Mouse (Mus musculus): ENCODE data around the gene Zfp62. TPM values are rescaled to one million over a fixed set of nuclear protein-coding genes. Genes with fewer than 3 reads are reported as not detected.

The Zfp62 gene
- polyA plus RNA-seq, 1 experiment from 2014 or later: 49.6 TPM

GRCm38 (mm10) chr11:49243727-49244594 is 40.9 kb downstream of the Zfp62 start, which contains the start of gene Mgat1:
Gene Mgat1 (plus strand): TSS chr11:49244191.
- no peaks in the 10 kb centered on the region for H3K36me3 ChIP-seq (ENCODE audit: control insufficient read depth, insufficient read depth, low read length)

GRCm38 (mm10) chr11:49244595-49244930 is 41.5 kb downstream of the Zfp62 start:
- Histone ChIP-seq H3K27ac (ENCODE audit: low read depth, low read length) (peak overlapping the region; percentile 92; the same call in 1 of the 2 replicates), H3K27me3 (ENCODE audit: control insufficient read depth, insufficient read depth, low read length) (no peaks in the 10 kb centered on the region), H3K4me2 (ENCODE audit: low read depth, low read length) (peak overlapping the region; percentile 79), H3K9me3 (ENCODE audit: control insufficient read depth, low read length) (no peaks in the 10 kb centered on the region), H3K4me1 (ENCODE audit: control insufficient read depth, insufficient read depth, low read length) (peaks cover 3% of the 10 kb centered on the region; the same call in 1 of the 2 replicates), H3K9ac (replicated peaks; ENCODE audit: low read depth, low read length) (peak overlapping the region; percentile 68), H3K4me3 (ENCODE audit: low read depth, low read length) (peak overlapping the region; percentile 62), H3K36me3 (ENCODE audit: control insufficient read depth, insufficient read depth, low read length) (no peaks in the 10 kb centered on the region)
- ATAC-seq (ENCODE audit: low read depth): no peak; the same call in 1 of the 2 replicates
- WGBS: 3% methylated on average over 4 of the region's 4 CpGs

More at GRCm38 (mm10) chr11:49243727-49244594, 40.9 kb downstream of the Zfp62 start, which contains the start of gene Mgat1:
- peak within 1 kb of the TSS; percentile 79 for H3K4me2 ChIP-seq (ENCODE audit: low read depth, low read length)
- H3K4me1 ChIP-seq (ENCODE audit: control insufficient read depth, insufficient read depth, low read length): peaks cover 3% of the 10 kb centered on the region; the same call in 1 of the 2 replicates
- peak; percentile 97 for ATAC-seq (ENCODE audit: low read depth)
- H3K27ac ChIP-seq (ENCODE audit: low read depth, low read length): peak within 1 kb of the TSS; percentile 92
- H3K9ac ChIP-seq (replicated peaks; ENCODE audit: low read depth, low read length): peak within 1 kb of the TSS; percentile 68
- WGBS: under 1% methylated on average over 56 of the region's 60 CpGs
- peak within 1 kb of the TSS; percentile 62 for H3K4me3 ChIP-seq (ENCODE audit: low read depth, low read length)
- H3K27me3 ChIP-seq (ENCODE audit: control insufficient read depth, insufficient read depth, low read length): no peaks in the 10 kb centered on the region
- no peaks in the 10 kb centered on the region for H3K9me3 ChIP-seq (ENCODE audit: control insufficient read depth, low read length)

- Histone ChIP-seq H3K27ac (ENCODE audit: low read depth, low read length) (no peak overlapping the region), H3K4me3 (ENCODE audit: low read depth, low read length) (no peak overlapping the region), H3K27me3 (ENCODE audit: control insufficient read depth, insufficient read depth, low read length) (no peaks in the 10 kb centered on the region), H3K36me3 (ENCODE audit: control insufficient read depth, insufficient read depth, low read length) (no peaks in the 10 kb centered on the region), H3K4me2 (ENCODE audit: low read depth, low read length) (peak overlapping the region; percentile 3; the same call in 1 of the 2 replicates), H3K9ac (replicated peaks; ENCODE audit: low read depth, low read length) (no peak overlapping the region), H3K9me3 (ENCODE audit: control insufficient read depth, low read length) (no peaks in the 10 kb centered on the region), H3K4me1 (ENCODE audit: control insufficient read depth, insufficient read depth, low read length) (peaks cover 5% of the 10 kb centered on the region; the same call in 1 of the 2 replicates)
- no peak for ATAC-seq (ENCODE audit: low read depth)
- 23% methylated on average over 7 of the region's 7 CpGs for WGBS
Observed at GRCm38 (mm10) chr11:49245176-49245575, 42.1 kb downstream of the Zfp62 start.

- Histone ChIP-seq H3K9ac (replicated peaks; ENCODE audit: low read depth, low read length) (no peak overlapping the region), H3K4me2 (ENCODE audit: low read depth, low read length) (peak overlapping the region; percentile 3; the same call in 1 of the 2 replicates), H3K4me1 (ENCODE audit: control insufficient read depth, insufficient read depth, low read length) (peaks cover 10% of the 10 kb centered on the region; the same call in 1 of the 2 replicates), H3K27ac (ENCODE audit: low read depth, low read length) (no peak overlapping the region), H3K9me3 (ENCODE audit: control insufficient read depth, low read length) (no peaks in the 10 kb centered on the region), H3K27me3 (ENCODE audit: control insufficient read depth, insufficient read depth, low read length) (no peaks in the 10 kb centered on the region), H3K36me3 (ENCODE audit: control insufficient read depth, insufficient read depth, low read length) (no peaks in the 10 kb centered on the region), H3K4me3 (ENCODE audit: low read depth, low read length) (no peak overlapping the region)
- WGBS: 45% methylated on average over 12 of the region's 12 CpGs
- no peak for ATAC-seq (ENCODE audit: low read depth)
Observed at GRCm38 (mm10) chr11:49245634-49246415, 42.7 kb downstream of the Zfp62 start.

GRCm38 (mm10) chr11:49246523-49246922 is 43.4 kb downstream of the Zfp62 start:
- H3K9me3 ChIP-seq (ENCODE audit: control insufficient read depth, low read length): no peaks in the 10 kb centered on the region
- H3K9ac ChIP-seq (replicated peaks; ENCODE audit: low read depth, low read length): no peak overlapping the region
- H3K4me2 ChIP-seq (ENCODE audit: low read depth, low read length): no peak overlapping the region
- peaks cover 16% of the 10 kb centered on the region; the same call in 1 of the 2 replicates for H3K4me1 ChIP-seq (ENCODE audit: control insufficient read depth, insufficient read depth, low read length)
- H3K36me3 ChIP-seq (ENCODE audit: control insufficient read depth, insufficient read depth, low read length): no peaks in the 10 kb centered on the region
- no peak overlapping the region for H3K4me3 ChIP-seq (ENCODE audit: low read depth, low read length)
- WGBS: 89% methylated on average over 4 of the region's 4 CpGs
- no peak for ATAC-seq (ENCODE audit: low read depth)
- no peak overlapping the region for H3K27ac ChIP-seq (ENCODE audit: low read depth, low read length)
- no peaks in the 10 kb centered on the region for H3K27me3 ChIP-seq (ENCODE audit: control insufficient read depth, insufficient read depth, low read length)

- 47% methylated on average over 2 of the region's 2 CpGs for WGBS
- Histone ChIP-seq H3K4me1 (ENCODE audit: control insufficient read depth, insufficient read depth, low read length) (peaks cover 16% of the 10 kb centered on the region; the same call in 1 of the 2 replicates), H3K4me2 (ENCODE audit: low read depth, low read length) (no peak overlapping the region), H3K27me3 (ENCODE audit: control insufficient read depth, insufficient read depth, low read length) (no peaks in the 10 kb centered on the region), H3K9me3 (ENCODE audit: control insufficient read depth, low read length) (no peaks in the 10 kb centered on the region), H3K9ac (replicated peaks; ENCODE audit: low read depth, low read length) (no peak overlapping the region), H3K36me3 (ENCODE audit: control insufficient read depth, insufficient read depth, low read length) (no peaks in the 10 kb centered on the region), H3K27ac (ENCODE audit: low read depth, low read length) (no peak overlapping the region), H3K4me3 (ENCODE audit: low read depth, low read length) (no peak overlapping the region)
- no peak for ATAC-seq (ENCODE audit: low read depth)
Observed at GRCm38 (mm10) chr11:49247255-49247654, 44.2 kb downstream of the Zfp62 start.

- H3K27ac ChIP-seq (ENCODE audit: low read depth, low read length): no peak overlapping the region
- no peak overlapping the region for H3K4me3 ChIP-seq (ENCODE audit: low read depth, low read length)
- 74% methylated on average over 6 of the region's 6 CpGs for WGBS
- peaks cover 16% of the 10 kb centered on the region; the same call in 1 of the 2 replicates for H3K4me1 ChIP-seq (ENCODE audit: control insufficient read depth, insufficient read depth, low read length)
- H3K9me3 ChIP-seq (ENCODE audit: control insufficient read depth, low read length): no peaks in the 10 kb centered on the region
- ATAC-seq (ENCODE audit: low read depth): no peak
- H3K36me3 ChIP-seq (ENCODE audit: control insufficient read depth, insufficient read depth, low read length): no peaks in the 10 kb centered on the region
- no peaks in the 10 kb centered on the region for H3K27me3 ChIP-seq (ENCODE audit: control insufficient read depth, insufficient read depth, low read length)
- no peak overlapping the region for H3K4me2 ChIP-seq (ENCODE audit: low read depth, low read length)
- H3K9ac ChIP-seq (replicated peaks; ENCODE audit: low read depth, low read length): no peak overlapping the region
Observed at GRCm38 (mm10) chr11:49248226-49248973, 45.3 kb downstream of the Zfp62 start.

GRCm38 (mm10) chr11:49248974-49249700 is 46.0 kb downstream of the Zfp62 start:
- no peak overlapping the region for H3K9ac ChIP-seq (replicated peaks; ENCODE audit: low read depth, low read length)
- 83% methylated on average over 6 of the region's 6 CpGs for WGBS

More at GRCm38 (mm10) chr11:49248974-49249700, 46.0 kb downstream of the Zfp62 start:
- Histone ChIP-seq H3K27me3 (ENCODE audit: control insufficient read depth, insufficient read depth, low read length) (no peaks in the 10 kb centered on the region), H3K4me2 (ENCODE audit: low read depth, low read length) (no peak overlapping the region), H3K4me1 (ENCODE audit: control insufficient read depth, insufficient read depth, low read length) (peaks cover 16% of the 10 kb centered on the region; the same call in 1 of the 2 replicates), H3K4me3 (ENCODE audit: low read depth, low read length) (no peak overlapping the region), H3K27ac (ENCODE audit: low read depth, low read length) (no peak overlapping the region), H3K9me3 (ENCODE audit: control insufficient read depth, low read length) (no peaks in the 10 kb centered on the region), H3K36me3 (ENCODE audit: control insufficient read depth, insufficient read depth, low read length) (no peaks in the 10 kb centered on the region)
- no peak for ATAC-seq (ENCODE audit: low read depth)

All from neural tube, embryonic 14.5 days (tissue).